In the genomic region with DNA sequence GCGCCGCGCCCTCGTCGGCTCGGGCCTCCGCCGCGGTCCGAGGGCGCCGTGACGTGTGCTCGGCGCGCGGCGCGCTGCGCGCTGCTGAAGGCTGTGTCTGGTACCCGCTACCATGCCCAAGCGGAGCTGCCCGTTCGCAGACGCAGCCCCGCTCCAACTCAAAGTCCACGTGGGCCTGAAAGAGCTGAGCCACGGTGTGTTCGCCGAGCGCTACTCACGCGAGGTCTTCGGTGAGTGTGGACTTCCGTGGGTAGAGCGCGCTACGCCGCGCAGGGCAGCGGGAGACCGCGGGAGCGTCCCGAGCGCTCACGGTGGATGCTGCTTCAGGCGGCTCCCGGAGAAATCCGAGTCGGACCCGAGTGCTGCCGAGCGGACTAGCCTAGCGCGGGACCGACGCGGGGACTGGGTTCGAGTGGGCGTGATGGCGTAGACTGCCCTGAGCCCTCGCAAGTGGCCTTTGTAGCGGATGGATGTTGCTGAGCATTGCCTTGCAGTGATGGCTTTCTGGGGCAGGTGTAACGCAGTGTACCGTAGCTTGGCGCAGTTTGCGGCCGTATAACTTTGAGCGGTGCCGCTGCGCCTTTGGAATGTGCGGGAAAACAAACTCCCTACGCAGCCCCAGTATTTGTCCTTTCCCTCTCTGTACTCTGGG, we compare ENCODE assay signal across 8 mouse cellular contexts. TPM values are rescaled to one million over a fixed set of nuclear protein-coding genes. Genes with fewer than 3 reads are reported as not detected.
DNase-seq lines count a peak whose midpoint lies in the region; ATAC-seq and TF ChIP-seq lines count a peak whose summit lies in the region.

No protein-coding gene starts in this region.

- no peak for TF ChIP-seq RAD21 in CH12.LX (IDR thresholded peaks at IDR 0.05; ENCODE audit: low read depth, low read length)

- H3K4me1 ChIP-seq in CH12.LX (ENCODE audit: control insufficient read depth in 1 of 2, insufficient read depth in 2 of 2) = peaks cover 4 to 23% of the 10 kb centered on the region in 2 experiments; a peak in 3 of 4 replicates
- peaks cover 19% of the 10 kb centered on the region for H3K4me1 ChIP-seq in hindbrain, embryonic 16.5 days (ENCODE audit: control insufficient read depth, insufficient read depth, low read depth, low read length)
- peaks cover 17% of the 10 kb centered on the region for H3K4me1 ChIP-seq in liver, embryonic 16.5 days (ENCODE audit: control insufficient read depth, low read depth, low read length)

- in situ Hi-C loops in CH12.LX (cut with MboI; ENCODE audit: low pct_ligation_motif_present, low pct_unique_long_range_greater_than_20kb, low sequenced_read_pairs) = no loop called here

- TF ChIP-seq POLR2A in CH12.LX (IDR thresholded peaks at IDR 0.05; ENCODE audit: low read depth, low read length) = peak; percentile 85

- H3K27me3 ChIP-seq in CH12.LX (replicated peaks) = no peaks in the 10 kb centered on the region
- no peaks in the 10 kb centered on the region for H3K27me3 ChIP-seq in hindbrain, embryonic 16.5 days (replicated peaks; ENCODE audit: control insufficient read depth, insufficient read depth, low read length)
- H3K27me3 ChIP-seq in liver, embryonic 16.5 days (ENCODE audit: control insufficient read depth, insufficient read depth, low read depth, low read length) = no peaks in the 10 kb centered on the region

- under 1% methylated on average over 75 of the region's 75 CpGs for whole genome bisulfite sequencing in hindbrain, embryonic 16.5 days
- under 1% methylated on average over 75 of the region's 75 CpGs for WGBS in liver, embryonic 16.5 days (ENCODE audit: insufficient replicate concordance)

- peak overlapping the region; percentile 29 for H3K27ac ChIP-seq in CH12.LX (ENCODE audit: insufficient read depth, low read depth)
- peak overlapping the region; percentile 75 for H3K27ac ChIP-seq in hindbrain, embryonic 16.5 days (ENCODE audit: low read depth, low read length)
- peak overlapping the region; percentile 79 for H3K27ac ChIP-seq in liver, embryonic 16.5 days (ENCODE audit: low read length)

- H3K9ac ChIP-seq in CH12.LX (ENCODE audit: insufficient read depth, low read depth) = peak overlapping the region; percentile 97
- H3K9ac ChIP-seq in hindbrain, embryonic 16.5 days (ENCODE audit: low read depth, low read length) = peak overlapping the region; percentile 66
- H3K9ac ChIP-seq in liver, embryonic 16.5 days (ENCODE audit: low read depth, low read length) = peak overlapping the region; percentile 84

- dilution Hi-C loops in CH12.LX (cut with MboI; ENCODE audit: extremely low pct_ligation_motif_present, extremely low pct_unique_long_range_greater_than_20kb, low sequenced_read_pairs) = no loop called here

- peak; percentile 46 for DNase-seq in gastrocnemius, postnatal 25 days
- DNase-seq in gastrocnemius, postnatal 36 days = no peak
- DNase-seq in CH12.LX (ENCODE audit: extremely low read depth) = no peak
- peak; percentile 74 for DNase-seq in embryo, embryonic 11 days
- peak; percentile 32 to 38 for DNase-seq in right cerebral cortex, postnatal 36 days (ENCODE audit: low spot score in 2 of 2)
- DNase-seq in retina, postnatal 1 day = no peak

- peak overlapping the region; percentile 95 for H3K4me2 ChIP-seq in CH12.LX (ENCODE audit: insufficient read depth, low read depth, poor library complexity, severe bottlenecking)
- H3K4me2 ChIP-seq in hindbrain, embryonic 16.5 days (ENCODE audit: low read length) = peak overlapping the region; percentile 73
- H3K4me2 ChIP-seq in liver, embryonic 16.5 days (ENCODE audit: low read depth, low read length) = peak overlapping the region; percentile 81

- no peaks in the 10 kb centered on the region for H3K9me3 ChIP-seq in CH12.LX (replicated peaks; ENCODE audit: low read length)
- H3K9me3 ChIP-seq in hindbrain, embryonic 16.5 days (ENCODE audit: control insufficient read depth, low read length) = no peaks in the 10 kb centered on the region
- H3K9me3 ChIP-seq in liver, embryonic 16.5 days (replicated peaks; ENCODE audit: control insufficient read depth, low read length) = no peaks in the 10 kb centered on the region

- peaks cover 24 to 49% of the 10 kb centered on the region in 2 experiments for H3K36me3 ChIP-seq in CH12.LX (replicated peaks in 1 of 2; ENCODE audit: control insufficient read depth in 1 of 2, insufficient read depth in 1 of 2, low read length in 1 of 2)
- peaks cover 7% of the 10 kb centered on the region for H3K36me3 ChIP-seq in hindbrain, embryonic 16.5 days (ENCODE audit: control insufficient read depth, insufficient read depth, low read length)
- peaks cover 14% of the 10 kb centered on the region for H3K36me3 ChIP-seq in liver, embryonic 16.5 days (ENCODE audit: control insufficient read depth, insufficient read depth)

- TF ChIP-seq CTCF in CH12.LX (conservative IDR thresholded peaks at IDR 0.05 in 1 of 2, IDR thresholded peaks at IDR 0.05 in 1 of 2; ENCODE audit: low read depth in 2 of 2, low read length in 2 of 2) = no peak

- H3K79me2 ChIP-seq in CH12.LX (replicated peaks; ENCODE audit: control insufficient read depth, extremely low read depth, insufficient read depth, poor library complexity, severe bottlenecking) = peaks cover 15% of the 10 kb centered on the region

- intact Hi-C loops in gastrocnemius, postnatal 36 days (cut with DNase I) = no loop called here

- TF ChIP-seq EP300 in CH12.LX (IDR thresholded peaks at IDR 0.05; ENCODE audit: low read length) = peak; percentile 20; the same call in 1 of the 2 replicates

- no peak for ATAC-seq in hindbrain, embryonic 16.5 days
- ATAC-seq in liver, embryonic 16.5 days (ENCODE audit: low read depth) = peak; percentile 4

- H3K4me3 ChIP-seq in CH12.LX (replicated peaks in 1 of 3; ENCODE audit: low read depth in 2 of 3, low read length in 2 of 3, poor library complexity in 1 of 3) = peak overlapping the region; percentile 79 to 100 (median 97)
- H3K4me3 ChIP-seq in hindbrain, embryonic 16.5 days (ENCODE audit: low read length) = peak overlapping the region; percentile 53
- peak overlapping the region; percentile 83 for H3K4me3 ChIP-seq in liver, embryonic 16.5 days (ENCODE audit: low read depth, low read length)

TF ChIP-seq in CH12.LX, 34 proteins besides CTCF, POLR2A, EP300 and RAD21 (continues in another document):
- TF ChIP-seq CHD2 (IDR thresholded peaks at IDR 0.05; ENCODE audit: low read length) (no peak), POLR2AphosphoS2 (IDR thresholded peaks at IDR 0.05; ENCODE audit: low read depth, low read length) (no peak), MXI1 (IDR thresholded peaks at IDR 0.05; ENCODE audit: low read depth, low read length) (peak; percentile 91), TCF12 (IDR thresholded peaks at IDR 0.05; ENCODE audit: low read depth, low read length) (0 out of 2 replicates have a peak, but pooled peaks have one; percentile 52), TBP (conservative IDR thresholded peaks at IDR 0.05; ENCODE audit: low read depth, low read length) (0 out of 2 replicates have a peak, but pooled peaks have one; percentile 17), IRF4 (IDR thresholded peaks at IDR 0.05; ENCODE audit: low read depth, low read length) (no peak), NELFE (IDR thresholded peaks at IDR 0.05; ENCODE audit: low read depth, low read length) (peak; percentile 90), MAX (IDR thresholded peaks at IDR 0.05; ENCODE audit: low read length) (0 out of 2 replicates have a peak, but pooled peaks have one; percentile 6), ZMIZ1 (IDR thresholded peaks at IDR 0.05; ENCODE audit: low read depth, low read length) (peak; percentile 76; the same call in 1 of the 2 replicates)

RNA-seq across cellular contexts. Expression of a gene that starts 0.5 kb away (rescaled TPM):
- total RNA-seq in gastrocnemius, postnatal 25 days (2021) = 10 to 100 TPM; 13.4 to 16.1 TPM
- 10 to 100 TPM; 12.6 to 17.0 TPM for total RNA-seq in gastrocnemius, postnatal 36 days (2021)
- total RNA-seq in CH12.LX (2012; rRNA removed) = 137 and 149 TPM in 2 replicates
- total RNA-seq in CH12.LX (2014; rRNA removed) = 78.1 and 81.9 TPM in 2 replicates
- polyA plus RNA-seq in CH12.LX (2012; ENCODE audit: insufficient read length, low read depth) = 135 and 158 TPM in 2 replicates
- polyA plus RNA-seq in hindbrain, embryonic 16.5 days (2015; fragmentation: Nextera tagmentation; extraction: Ambion mirVana) = 48.1 and 57.5 TPM in 2 replicates
- polyA plus RNA-seq in liver, embryonic 16.5 days (2015; fragmentation: Nextera tagmentation; extraction: Ambion mirVana) = 84.7 and 89.5 TPM in 2 replicates

RNA-seq across cellular contexts. Expression of a gene that starts 25.1 kb away (rescaled TPM):
- total RNA-seq in gastrocnemius, postnatal 25 days (2021) = 100 to 1,000 TPM; 887 to 928 TPM
- 100 to 1,000 TPM; 904 to 982 TPM for total RNA-seq in gastrocnemius, postnatal 36 days (2021)
- total RNA-seq in CH12.LX (2012; rRNA removed) = 9.4 and 10.7 TPM in 2 replicates
- 10.2 and 11.8 TPM in 2 replicates for total RNA-seq in CH12.LX (2014; rRNA removed)
- polyA plus RNA-seq in CH12.LX (2012; ENCODE audit: insufficient read length, low read depth) = 29.4 and 37.1 TPM in 2 replicates
- polyA plus RNA-seq in hindbrain, embryonic 16.5 days (2015; fragmentation: Nextera tagmentation; extraction: Ambion mirVana) = 7.7 and 7.9 TPM in 2 replicates
- 12.4 and 14.0 TPM in 2 replicates for polyA plus RNA-seq in liver, embryonic 16.5 days (2015; fragmentation: Nextera tagmentation; extraction: Ambion mirVana)

RNA-seq across cellular contexts. Expression of a gene that starts 29.7 kb away (rescaled TPM):
- 10 to 100 TPM; 63.5 to 69.7 TPM for total RNA-seq in gastrocnemius, postnatal 25 days (2021)
- 10 to 100 TPM; 49.9 to 55.7 TPM for total RNA-seq in gastrocnemius, postnatal 36 days (2021)
- total RNA-seq in CH12.LX (2012; rRNA removed) (66.6 and 79.9 TPM in 2 replicates), CH12.LX (2014; rRNA removed) (69.8 and 74.4 TPM in 2 replicates)
- 144 and 178 TPM in 2 replicates for polyA plus RNA-seq in CH12.LX (2012; ENCODE audit: insufficient read length, low read depth)
- polyA plus RNA-seq in hindbrain, embryonic 16.5 days (2015; fragmentation: Nextera tagmentation; extraction: Ambion mirVana) = 55.6 and 62.3 TPM in 2 replicates
- polyA plus RNA-seq in liver, embryonic 16.5 days (2015; fragmentation: Nextera tagmentation; extraction: Ambion mirVana) = 8.6 and 8.9 TPM in 2 replicates

RNA-seq across cellular contexts. Expression of a gene that starts 33.6 kb away (rescaled TPM):
- 1 to 10 TPM; 1.2 to 1.9 TPM for total RNA-seq in gastrocnemius, postnatal 25 days (2021)
- total RNA-seq in gastrocnemius, postnatal 36 days (2021) = 1 to 10 TPM in 1 of 2 experiments, under 1 TPM in 1; 0.79 to 1.1 TPM
- 0.30 and 0.63 TPM in 2 replicates for total RNA-seq in CH12.LX (2012; rRNA removed)
- total RNA-seq in CH12.LX (2014; rRNA removed) = not detected in 2 replicates
- polyA plus RNA-seq in CH12.LX (2012; ENCODE audit: insufficient read length, low read depth) = 0.08 and 0.11 TPM in 2 replicates
- 2.4 and 4.0 TPM in 2 replicates for polyA plus RNA-seq in hindbrain, embryonic 16.5 days (2015; fragmentation: Nextera tagmentation; extraction: Ambion mirVana)
- polyA plus RNA-seq in liver, embryonic 16.5 days (2015; fragmentation: Nextera tagmentation; extraction: Ambion mirVana) = 0.88 and 1.5 TPM in 2 replicates

RNA-seq across cellular contexts. Expression of a gene that starts 56.4 kb away (rescaled TPM):
- 10 to 100 TPM; 10.3 to 10.9 TPM for total RNA-seq in gastrocnemius, postnatal 25 days (2021)
- total RNA-seq in gastrocnemius, postnatal 36 days (2021) = 10 to 100 TPM in 1 of 2 experiments, 1 to 10 TPM in 1; 9.2 to 11.1 TPM
- 29.7 and 36.6 TPM in 2 replicates for total RNA-seq in CH12.LX (2012; rRNA removed)
- total RNA-seq in CH12.LX (2014; rRNA removed) = 13.5 and 13.9 TPM in 2 replicates
- 129 and 131 TPM in 2 replicates for polyA plus RNA-seq in CH12.LX (2012; ENCODE audit: insufficient read length, low read depth)
- polyA plus RNA-seq in hindbrain, embryonic 16.5 days (2015; fragmentation: Nextera tagmentation; extraction: Ambion mirVana) = 1.0 and 1.1 TPM in 2 replicates
- polyA plus RNA-seq in liver, embryonic 16.5 days (2015; fragmentation: Nextera tagmentation; extraction: Ambion mirVana) = 1.2 and 2.7 TPM in 2 replicates

Comparison
In these comparisons a context has a peak if more than half of its experiments do, and no peak if none do; other contexts are left out.
1. DNase-seq: peak in gastrocnemius, postnatal 25 days (single experiment), embryo, embryonic 11 days (single experiment) and right cerebral cortex, postnatal 36 days (2 of 2); none in gastrocnemius, postnatal 36 days (0 of 2), CH12.LX (single experiment) and retina, postnatal 1 day (single experiment).
2. H3K27ac ChIP-seq: peak in every context shown above with its lines; median percentile 79 in liver, embryonic 16.5 days; 75 in hindbrain, embryonic 16.5 days; 29 in CH12.LX.
3. RNA of a gene that starts 0.5 kb away (total RNA-seq): 78.1 to 149 TPM in CH12.LX; 12.6 to 17.0 TPM in gastrocnemius, postnatal 36 days and 13.4 to 16.1 TPM in gastrocnemius, postnatal 25 days; every median in the first group is over 4 times any median in the second.
4. RNA of a gene that starts 25.1 kb away (total RNA-seq): 904 to 982 TPM in gastrocnemius, postnatal 36 days and 887 to 928 TPM in gastrocnemius, postnatal 25 days; 9.4 to 11.8 TPM in CH12.LX; every median in the first group is over 10 times any median in the second.
5. Peak in every context shown above with its lines, with median percentiles within 50 percentile points of each other: H3K4me2 ChIP-seq, H3K4me3 ChIP-seq and H3K9ac ChIP-seq.